Mouse (Mus musculus) frontal cortex, postnatal 25 days (tissue): ENCODE data around the gene Cracr2a.
"Not testable (repeated sequence)": the region's sequence is repeated elsewhere in the genome, so short reads cannot be mapped to it uniquely, and the experiment has no call there.

ENCODE experiments used
- DNase-seq, 2 experiments: peaks; one replicate each; pipeline ENCODE4 v3.0.0; 2022; ENCODE audit warnings: low spot score in 2 of 2

Cracr2a gene

DNA sequence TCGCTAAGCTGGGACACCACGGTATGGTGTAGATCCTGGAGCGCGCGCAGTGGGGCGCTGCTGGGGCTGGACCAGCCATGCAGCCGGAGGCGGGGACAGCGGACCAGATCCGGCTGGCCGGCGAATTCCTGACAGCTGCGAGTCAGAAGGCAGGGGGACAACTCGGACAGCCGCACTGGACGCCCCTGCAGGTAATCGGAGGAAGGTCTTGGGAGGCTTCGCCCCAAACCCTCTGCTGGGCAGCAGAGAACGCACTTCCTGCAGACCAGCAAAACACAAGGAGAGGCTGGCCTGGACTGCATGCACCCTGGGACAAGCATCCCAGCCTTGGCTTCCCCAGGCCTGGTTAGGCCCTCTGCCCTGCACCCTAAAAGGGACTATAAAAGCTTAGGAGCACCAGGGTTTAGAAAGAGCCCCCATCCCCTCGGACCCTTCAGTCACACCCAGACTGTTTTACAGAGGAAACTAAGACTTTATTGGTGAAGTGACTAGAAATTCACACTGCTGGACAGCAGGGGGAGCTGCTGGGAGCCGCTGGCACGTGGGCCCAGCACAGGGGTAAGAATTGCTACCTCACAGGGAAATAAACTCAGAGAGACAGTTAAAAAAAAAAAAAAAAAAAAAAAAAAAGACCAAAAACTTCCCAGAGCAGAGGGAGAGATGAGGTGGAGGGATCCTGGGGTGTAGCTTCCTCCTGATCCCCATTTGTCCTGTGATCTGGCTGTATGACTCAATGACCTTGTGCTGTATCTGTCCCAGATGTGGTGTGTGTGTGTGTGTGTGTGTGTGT, at the start of gene Cracr2a:
Gene Cracr2a (plus strand): TSS at position 108 of the 790 bp plus-strand sequence.
- peak; percentile 57 to 60 for DNase-seq

DNA sequence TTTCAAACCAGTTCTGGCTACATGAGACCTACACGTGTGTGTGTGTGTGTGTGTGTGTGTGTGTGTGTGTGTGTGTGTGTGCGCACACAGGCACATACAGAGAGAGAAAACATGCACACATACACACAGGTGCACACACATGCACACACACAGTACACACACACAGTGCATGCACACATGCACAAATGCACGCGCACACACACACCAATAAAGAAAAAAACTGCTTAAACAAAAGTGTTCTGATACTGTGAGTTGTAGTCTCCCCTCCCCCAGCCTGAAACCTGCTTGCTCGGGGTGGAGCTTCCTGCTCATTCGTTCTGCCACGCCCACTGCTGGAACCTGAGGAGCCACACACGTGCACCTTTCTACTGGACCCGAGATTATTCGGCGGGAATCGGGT, 47.4 kb upstream of the Cracr2a start:
- not testable (repeated sequence) for DNase-seq

DNA sequence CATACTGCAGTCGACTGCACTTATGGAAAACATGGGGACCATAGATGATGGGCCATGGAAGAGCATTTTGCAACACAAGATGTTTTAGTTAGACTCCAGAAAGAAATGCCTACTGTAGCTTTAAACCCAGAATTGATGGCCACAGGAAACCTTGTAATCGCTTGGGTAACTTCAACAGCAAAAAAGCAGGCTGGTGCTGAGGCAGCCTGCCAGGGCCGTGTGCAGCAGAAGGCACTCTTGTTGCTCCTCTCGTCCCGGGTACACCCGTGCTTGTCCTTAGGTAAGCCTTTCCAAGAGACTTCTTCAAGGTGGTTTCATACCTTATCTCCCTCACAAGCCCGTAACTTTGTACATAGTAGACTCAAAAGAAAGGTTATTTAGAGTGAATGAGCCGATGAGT, 40.0 kb upstream of the Cracr2a start:
- DNase-seq = no peak

DNA sequence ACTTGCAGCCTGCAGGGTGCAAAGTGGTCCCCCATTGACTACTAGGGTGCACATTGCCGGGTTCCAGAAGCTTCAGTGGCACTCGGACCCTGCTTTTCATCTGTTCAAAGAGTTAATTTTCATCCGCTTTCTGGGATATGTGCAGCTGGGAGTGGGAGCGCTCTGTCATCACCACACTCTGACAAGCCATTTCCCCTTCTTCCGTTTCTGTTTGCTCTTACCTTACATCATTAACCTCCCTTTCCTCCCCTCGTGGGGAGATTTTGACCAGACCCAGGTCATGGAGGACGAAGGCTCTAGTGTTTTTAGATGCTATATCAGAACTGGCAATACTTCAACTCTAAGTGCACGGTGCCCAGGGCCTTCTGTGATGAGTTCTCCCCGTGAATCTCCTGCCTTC, 38.8 kb upstream of the Cracr2a start:
- no peak for DNase-seq

DNA sequence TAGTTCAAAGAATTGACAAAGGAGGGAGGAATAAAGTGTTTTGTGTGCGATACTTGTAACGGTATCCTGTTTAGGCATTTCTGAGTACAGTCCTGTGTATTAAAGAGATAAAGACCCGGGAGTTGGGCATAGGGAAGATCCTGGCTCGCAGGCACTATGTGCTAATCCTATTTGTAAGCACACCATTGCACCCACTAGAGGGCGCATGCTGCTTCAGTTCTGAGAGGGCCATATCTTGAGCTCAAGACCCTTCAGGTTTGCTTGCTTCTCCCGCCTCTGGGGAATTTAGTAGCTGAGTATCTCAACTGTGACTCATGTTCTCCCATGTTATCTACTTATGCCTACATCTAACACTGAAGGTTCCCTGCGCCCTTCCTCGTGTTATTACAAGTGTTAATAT, 36.7 kb upstream of the Cracr2a start:
- no peak for DNase-seq

DNA sequence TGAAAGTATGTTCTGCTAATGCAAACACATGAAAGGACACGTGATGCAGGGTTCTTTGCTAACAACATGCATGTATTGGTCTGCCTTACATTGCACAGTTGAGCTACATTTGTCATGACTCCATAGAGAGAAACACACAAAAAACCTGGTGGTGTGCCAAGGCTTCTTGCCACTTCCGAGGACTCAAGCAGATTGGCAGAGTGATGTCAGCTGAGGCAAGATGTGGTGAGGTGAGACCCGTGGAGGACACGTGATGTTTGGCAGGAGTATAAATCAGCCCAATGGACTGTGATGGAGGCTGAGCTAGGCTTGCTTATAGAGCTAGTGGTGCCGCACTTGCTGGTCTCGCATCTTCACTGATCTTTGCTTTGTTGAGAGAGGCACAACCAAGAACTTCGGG, 32.5 kb upstream of the Cracr2a start:
- no peak for DNase-seq

DNA sequence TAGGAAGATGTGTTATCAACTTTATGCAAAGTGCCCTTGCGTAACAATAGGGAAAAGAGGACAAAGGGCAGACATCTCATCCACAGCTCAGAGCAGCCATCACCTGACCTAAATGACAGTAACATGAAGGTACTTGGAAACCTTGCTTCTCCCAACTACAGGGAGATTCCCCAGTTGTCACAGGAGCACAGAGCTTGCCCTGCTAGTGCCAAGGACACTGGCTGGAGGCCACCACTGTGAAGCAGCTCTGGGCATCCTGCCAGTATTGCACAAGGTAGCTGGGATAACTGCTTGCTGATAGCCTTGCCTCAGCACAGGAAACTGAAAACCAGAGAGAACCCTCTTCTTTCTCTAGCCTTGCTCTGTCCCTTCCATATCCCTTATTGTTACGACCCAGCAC, 31.7 kb upstream of the Cracr2a start:
- no peak for DNase-seq

DNA sequence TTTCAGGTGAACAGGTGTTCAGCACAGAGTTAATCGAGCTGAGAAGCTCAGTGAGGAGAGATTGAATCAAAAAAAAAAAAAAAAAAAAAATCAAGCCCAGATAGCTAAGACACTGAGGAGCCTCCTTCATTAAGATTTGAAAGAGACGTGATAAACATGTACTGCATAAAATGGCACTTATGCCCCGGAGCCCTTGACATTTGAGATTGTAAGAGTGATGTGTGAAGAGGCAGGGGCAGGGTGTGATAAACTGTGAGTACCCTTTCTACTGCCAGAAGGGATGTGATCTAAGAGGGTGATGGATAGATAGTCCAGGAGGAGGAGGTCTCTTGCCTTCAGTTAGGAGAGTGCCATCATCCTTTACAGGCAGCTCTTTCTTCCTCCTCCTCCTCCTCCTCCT, 30.9 kb upstream of the Cracr2a start:
- no peak for DNase-seq

DNA sequence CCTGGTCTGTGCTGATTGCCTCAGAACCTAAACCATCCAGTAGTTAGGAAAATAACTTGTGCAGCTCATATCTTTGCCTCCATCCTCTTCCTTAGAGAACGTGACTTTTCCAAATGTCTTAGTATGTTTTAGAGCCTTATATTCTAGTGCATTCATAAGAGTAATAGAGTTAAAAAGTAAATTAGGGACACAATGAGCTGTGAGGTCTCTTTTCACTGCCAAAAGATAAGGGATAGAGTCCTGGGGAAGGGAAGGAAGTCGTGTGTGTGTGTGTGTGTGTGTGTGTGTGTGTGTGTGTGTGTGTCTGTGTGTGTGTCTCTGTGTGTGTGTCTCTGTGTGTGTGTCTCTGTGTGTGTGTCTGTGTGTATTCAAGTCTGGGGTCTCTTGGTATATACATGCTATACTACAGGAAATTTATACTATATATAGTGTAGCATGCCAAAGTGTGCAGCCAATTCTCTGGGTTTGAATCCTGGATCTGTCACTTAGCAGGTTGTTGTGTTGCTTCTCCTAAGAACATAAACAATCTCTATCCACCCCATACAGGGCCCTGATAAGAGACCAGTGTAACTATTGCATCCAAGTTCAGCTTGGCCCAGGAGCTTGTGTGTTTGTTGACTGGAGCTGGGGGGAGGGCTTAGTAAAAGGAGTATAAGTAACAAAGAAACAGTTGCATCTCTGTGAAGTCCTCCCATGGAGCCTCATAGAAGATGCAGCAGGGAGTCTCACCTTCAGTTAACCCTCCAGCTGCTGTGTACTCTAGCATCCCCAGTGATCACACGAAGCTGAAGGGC, 29.5 kb upstream of the Cracr2a start:
- no peak for DNase-seq

DNA sequence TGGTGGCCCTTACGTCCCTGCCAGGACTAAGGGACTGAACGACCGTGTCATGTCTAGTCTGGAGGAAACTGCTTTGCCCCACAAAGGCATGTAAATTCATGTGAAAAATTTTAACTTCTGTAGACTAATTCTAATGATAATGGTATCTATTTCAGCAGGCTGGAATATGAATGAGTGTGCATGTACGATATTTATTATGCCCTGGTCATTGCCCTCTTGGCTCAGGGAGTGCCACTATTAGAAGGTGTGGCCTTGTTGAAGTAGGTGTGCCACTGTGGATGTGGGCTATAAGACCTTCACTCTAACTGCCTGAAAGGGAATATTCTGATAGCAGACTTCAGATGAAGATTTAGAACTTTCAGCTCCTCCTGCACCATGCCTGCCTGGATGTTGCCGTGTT, 28.8 kb upstream of the Cracr2a start:
- no peak for DNase-seq

DNA sequence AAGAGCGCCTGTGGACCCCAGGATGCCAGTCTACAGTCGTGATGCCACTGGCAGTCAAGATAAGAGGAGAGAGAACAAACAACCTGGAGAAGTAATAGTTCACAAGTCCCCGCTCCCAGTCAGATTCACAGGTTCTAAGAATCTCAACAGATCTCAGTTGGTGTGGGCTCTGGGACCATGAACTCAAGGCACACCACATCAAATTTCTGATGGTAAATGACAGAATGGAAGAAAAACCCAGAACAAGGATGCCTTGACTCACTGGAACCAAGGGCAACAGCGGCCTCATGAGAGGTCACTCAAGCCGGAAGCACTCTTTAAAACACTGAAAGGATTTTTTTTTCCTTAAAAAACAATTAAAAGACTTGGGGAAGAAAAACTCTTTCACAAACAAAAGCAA, 27.4 kb upstream of the Cracr2a start:
- DNase-seq = no peak

DNA sequence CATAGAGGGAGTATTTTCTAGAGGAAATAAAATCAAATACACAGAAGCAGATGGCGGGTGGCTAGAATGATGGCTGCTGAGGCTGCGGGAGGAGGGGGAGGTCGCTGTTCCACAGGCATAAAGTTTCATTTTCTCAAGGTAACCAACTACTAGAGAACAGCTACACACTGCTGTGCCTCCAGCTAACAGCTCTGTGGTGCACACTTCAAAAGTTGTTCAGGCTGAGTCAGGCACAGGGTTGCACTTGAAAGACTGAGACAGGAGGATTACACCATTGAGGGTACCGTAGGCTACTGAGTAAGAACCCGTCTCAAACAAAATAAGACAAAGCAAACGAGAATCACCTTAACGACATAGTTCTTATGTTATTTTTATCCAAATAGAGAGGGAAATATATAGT, 24.1 kb upstream of the Cracr2a start:
- DNase-seq = no peak

DNA sequence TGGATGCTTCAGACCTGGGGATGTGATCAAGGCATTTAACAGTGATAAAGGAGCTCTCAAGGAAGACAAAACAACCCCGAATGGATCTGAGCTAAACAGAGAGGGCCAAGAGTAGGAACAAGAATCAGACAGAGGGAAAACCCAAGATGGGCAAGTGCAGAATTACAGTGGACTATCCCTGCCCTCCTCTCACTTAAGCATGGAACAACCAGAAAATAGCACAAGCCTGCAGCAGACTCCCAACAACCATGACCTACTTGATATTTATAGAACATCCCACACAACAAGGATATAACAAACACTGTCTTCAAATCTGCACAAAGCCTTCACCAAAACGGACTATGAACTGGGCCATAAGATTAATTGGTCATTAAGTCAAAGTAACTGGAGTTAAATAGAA, 23.0 kb upstream of the Cracr2a start:
- no peak for DNase-seq

DNA sequence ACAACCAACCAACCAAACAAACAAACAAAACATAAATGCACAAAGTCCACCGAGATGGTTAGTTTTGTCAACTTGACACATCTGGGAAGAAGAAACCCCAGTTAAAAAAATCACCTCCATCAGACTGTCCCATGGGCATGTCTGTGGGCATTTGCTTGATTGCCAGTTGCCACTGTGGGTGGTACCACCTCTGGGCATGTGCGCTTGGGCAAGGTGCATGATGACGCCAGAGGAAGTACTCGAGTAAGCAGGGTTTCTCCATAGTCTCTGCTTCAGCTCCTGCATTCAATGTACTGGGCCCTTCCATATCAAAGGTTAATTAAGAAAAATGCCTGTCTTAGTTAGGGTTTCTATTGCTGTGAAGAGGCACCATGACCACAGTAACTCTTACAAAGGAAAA, 21.9 kb upstream of the Cracr2a start:
- no peak for DNase-seq

DNA sequence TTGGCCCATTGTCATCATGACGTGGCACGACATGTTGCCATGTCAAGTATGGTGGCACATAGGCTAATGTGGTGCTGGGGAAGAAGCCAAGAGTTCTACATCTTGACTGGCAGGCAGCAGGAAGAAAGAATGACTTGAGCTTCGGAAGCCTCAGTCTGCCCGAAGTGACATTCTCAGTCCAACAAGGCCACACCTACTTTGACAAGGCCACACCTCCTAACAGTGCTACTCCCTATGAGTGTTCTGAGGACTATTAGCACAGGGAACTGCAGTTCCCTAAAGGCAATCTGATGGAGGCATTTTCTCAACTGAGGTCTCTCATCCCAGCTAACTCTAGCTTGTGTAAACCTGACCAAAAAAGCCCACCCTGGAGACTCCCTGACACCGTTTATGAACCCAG, 21.5 kb upstream of the Cracr2a start:
- DNase-seq = no peak

DNA sequence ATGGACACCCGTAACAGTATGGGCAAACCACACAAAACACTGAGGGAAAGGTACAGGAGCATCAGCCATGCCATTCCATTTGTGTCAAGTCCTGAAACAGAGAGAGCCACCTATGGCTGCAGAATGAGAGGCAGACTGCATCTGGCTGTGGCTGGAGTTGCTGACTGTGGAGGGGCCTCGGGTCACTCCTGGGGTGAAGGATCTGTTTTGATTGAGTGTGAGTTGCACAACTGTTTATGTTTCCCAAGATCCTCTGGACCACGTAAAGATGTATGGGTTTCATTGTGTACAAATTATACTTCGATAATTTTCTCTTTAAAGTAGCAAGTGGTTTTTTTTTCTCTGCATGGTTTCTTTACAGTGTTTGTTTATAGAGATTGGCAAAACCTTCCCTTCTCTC, 20.6 kb upstream of the Cracr2a start:
- DNase-seq = no peak

DNA sequence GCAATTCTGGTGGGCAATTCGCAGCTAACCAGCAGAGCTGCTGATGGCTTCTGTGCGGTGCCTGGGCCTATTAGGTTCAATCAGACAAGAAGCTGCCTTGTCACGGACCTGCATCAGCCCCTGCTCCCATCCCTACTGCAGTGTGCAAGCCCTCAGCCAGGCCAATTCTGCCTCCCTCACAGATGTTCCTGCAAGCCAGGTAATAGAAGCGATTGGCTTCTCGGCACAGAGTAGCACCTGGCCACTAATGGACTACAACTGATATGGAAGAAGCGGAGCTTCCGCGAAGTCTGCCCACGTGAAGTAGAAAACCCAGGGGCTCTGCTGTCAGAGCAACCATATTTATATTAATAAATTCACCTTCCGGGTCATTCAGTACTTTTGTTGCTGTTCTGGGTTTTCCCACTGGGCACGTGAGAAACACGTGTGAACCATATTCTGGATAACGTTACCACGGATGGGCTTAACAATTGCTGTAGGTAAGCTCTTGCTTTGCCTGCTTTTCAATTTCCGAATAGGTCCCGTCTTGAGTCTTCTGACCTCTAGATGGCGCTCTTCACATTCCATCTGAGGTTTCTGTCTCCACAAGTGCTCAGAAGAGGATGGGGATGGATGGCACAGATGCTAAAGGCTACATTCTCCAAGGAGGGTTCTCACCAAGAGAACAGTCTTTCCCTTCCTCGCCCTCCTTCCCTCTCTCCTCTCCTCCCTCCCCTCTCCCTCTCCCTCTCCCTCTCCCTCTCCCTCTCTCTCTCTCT, 19.3 kb upstream of the Cracr2a start:
- peak; percentile 31 to 62 for DNase-seq

DNA sequence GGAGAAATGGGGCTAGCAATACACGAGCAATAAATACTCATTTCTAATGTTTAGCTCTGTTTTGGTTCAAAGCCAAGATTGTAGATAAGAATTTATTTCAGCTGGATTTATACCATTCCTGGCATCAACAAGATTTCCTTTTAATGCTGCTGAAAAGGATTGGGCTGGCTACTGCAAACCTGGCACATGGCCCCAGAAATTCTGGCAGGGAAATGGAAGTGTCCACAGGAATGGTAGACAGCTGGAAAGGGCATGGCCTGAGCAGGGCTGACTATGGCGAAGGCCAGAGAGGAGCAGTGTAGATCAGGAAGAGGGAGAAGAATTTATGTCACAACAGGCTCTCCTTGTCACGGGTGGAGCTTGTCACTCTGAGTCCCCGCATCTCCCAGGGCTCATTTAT, 14.5 kb upstream of the Cracr2a start:
- no peak for DNase-seq

DNA sequence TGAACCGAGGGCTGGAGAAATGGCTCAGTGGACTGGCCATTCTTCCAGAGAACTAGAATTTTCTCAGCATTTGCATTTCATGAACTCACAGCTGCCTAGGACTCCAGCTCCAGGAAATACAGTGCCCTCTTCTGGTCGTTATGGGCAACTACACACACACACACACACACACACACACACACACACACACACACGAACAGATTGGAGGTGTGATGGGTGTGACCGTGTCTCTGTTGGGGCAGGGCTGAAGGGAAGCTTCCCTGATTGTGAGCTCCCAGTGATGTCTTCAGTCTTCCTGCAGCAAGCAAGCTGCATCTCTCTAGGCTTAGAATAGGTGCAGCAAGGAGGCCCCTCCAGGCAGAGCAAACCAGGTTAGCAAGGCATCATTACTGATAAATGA, 8.2 kb upstream of the Cracr2a start:
- DNase-seq = no peak

DNA sequence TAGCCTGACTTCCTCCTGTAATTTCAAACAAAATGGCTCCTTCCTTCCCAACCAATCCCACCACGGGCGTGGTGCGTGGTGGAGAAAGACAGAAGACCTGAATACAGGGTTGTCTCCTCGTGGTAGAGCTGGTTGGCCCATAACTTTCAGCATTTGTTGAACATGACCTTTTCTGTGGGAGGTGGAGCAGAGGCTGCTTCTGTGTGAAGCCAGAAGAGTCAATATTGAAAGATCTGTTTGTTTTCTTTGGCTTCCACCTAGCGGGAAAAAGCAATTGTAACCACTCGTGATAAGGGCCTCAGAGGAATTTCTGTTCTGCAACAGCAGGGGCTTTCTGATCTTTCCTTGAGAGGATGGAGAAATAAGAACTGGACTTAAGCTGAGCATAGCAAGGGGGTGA, 5.6 kb upstream of the Cracr2a start:
- DNase-seq = no peak

DNA sequence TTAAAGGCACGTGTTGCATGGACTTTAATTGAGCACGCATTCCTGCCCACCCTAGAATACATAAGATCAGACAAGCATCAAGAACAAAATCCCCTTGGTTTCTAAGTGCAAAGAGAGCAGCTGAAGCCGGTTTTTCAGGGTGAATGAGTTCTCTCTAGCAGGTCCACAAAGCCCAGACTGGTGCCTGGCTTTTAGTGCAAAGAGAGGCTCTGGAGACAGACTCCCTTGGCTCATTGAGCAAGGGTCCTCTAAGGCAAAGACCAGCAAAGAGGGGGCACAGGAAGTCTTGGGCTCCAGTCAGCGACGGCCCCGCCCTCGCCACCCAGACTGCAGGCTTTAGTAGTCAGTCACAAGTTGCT, 287 bp upstream of the Cracr2a start:
- DNase-seq = no peak

DNA sequence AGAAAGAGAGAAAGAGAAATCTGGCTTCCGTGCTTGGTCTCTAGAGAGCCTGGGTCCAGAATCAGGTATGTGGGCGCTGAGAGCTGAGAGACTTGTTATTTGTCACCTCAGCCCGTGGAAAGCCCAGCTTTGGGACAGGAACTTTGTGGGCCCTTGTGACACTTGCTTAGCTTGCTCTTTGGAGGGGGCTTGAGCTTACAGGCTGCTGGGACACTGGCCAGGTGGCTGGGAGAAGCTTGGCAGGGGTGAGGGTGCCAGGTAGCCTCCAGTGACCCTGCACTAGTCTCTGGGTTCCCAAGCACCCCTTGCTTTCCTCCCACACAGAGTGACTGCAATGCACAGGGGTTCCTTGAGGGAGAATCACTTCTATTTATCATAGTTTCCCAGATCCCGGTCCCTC, 2.4 kb downstream of the Cracr2a start:
- no peak for DNase-seq
